Mouse (Mus musculus): ENCODE measurements around the gene Gm10912. TPM values are rescaled to one million over a fixed set of nuclear protein-coding genes. Genes with fewer than 3 reads are reported as not detected.
"Not testable (repeated sequence)": the region's sequence is repeated elsewhere in the genome, so short reads cannot be mapped to it uniquely, and the experiment has no call there.

Gm10912 gene
- under 1 TPM in 1 of 2 experiments, not detected in 1; 0.17 TPM for total RNA-seq (2021)

DNA sequence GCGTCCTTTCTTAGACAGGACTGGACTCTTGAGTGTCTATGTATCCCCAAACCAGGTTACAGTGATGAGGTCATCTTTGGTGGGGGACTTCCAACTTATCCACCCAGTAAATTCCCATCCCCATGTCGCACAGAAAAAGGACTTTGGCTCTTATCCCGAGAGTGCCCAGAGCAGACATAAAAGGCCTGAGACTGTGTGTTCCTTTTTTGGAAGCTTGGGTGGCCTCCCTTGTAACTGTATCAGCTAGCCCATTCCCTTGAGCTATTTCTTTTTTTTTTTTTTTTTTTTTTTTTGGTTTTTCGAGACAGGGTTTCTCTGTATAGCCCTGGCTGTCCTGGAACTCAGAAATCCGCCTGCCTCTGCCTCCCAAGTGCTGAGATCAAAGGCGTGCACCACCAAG lies at the start of gene Gm10912:
Gene Gm10912, plus strand, starts transcription at position 301 of the 400 bp plus-strand sequence.
- intact Hi-C loops (cut with DNase I); DNase-seq: not testable (repeated sequence)

DNA sequence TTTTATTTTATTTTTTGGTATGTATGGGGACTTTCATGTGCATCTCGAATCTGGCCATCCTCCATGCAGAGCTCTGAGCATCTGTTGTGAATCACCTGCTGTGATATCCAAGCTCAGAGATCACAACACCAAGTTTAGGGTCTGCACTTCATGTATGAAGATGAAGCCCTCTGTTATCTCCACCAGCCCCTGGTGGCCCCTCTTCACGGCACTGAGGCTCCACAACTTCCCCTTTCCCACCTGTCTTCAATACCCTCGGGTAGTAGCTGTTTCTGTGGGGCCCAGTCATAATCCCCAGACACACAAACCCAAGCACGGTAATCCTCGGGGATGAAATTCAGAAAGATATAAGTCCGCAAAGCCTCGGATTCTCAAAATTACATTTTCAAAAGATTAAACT lies 42.5 kb upstream of the Gm10912 start:
- no peak for DNase-seq
- intact Hi-C loops (cut with DNase I): loop anchor here (10.0 kb wide), 1 partner anchor 472 kb away; the partner anchor contains the start of gene Hipk3

DNA sequence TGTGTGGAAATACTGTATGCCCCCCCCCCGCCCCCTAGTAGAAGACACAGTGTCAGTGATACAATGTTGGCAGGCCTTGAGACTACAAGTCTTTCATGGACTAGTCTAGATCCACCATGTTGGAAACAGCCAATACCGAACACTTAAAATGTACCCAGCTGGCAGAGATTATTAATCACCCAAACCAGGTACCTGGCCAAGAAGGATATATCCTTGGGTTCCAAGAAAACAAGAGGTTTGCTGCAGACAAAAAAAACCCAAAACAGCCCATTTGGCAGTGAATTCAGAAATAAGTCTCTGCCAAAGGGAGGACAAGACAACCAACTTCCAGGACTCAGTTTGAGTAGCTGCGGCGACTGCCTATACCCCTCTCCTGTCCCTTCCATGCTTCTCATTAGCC lies 41.0 kb upstream of the Gm10912 start:
- DNase-seq: no peak
- intact Hi-C loops (cut with DNase I): loop anchor here (10.0 kb wide), 1 partner anchor 470 kb away; the partner anchor contains the start of gene Hipk3

DNA sequence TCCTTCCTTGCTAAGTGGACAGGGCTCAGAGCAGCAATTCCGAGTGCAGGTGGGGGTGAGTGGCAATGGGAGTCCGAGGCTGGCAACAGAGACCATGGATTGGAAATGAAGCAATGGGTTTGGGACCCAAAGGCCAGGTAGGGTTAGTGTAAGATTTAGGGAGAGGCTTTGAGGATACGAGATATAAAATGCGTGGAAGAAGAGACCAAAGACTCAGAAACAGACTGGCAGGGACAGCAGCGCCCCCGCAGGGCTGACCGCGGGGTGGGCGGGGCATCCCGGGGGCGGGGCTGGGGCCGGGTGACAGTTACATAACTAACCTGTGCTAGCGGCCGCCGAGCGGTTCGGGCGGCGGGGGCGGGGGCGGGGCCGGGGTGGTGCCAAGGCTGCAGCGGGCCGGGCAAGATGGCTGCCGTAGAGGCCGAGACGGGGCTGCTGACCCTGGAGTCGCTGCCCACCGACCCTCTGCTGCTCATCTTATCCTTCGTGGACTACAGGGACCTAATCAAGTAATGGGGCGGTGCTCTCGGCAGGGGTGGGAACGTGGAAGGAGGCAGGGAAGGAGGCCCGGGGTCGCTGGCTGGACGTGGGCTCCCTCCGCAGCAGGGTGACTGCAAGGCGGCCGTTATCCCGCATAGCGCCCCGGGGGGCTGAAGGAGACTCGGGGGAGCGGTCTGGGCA lies 38.0 kb upstream of the Gm10912 start, which contains the start of gene Fbxo3:
Gene Fbxo3, plus strand, starts transcription at position 264 of the 681 bp plus-strand sequence.
- intact Hi-C loops (cut with DNase I): loop anchor here (10.0 kb wide), 1 partner anchor 467 kb away; the partner anchor contains the start of gene Hipk3

DNA sequence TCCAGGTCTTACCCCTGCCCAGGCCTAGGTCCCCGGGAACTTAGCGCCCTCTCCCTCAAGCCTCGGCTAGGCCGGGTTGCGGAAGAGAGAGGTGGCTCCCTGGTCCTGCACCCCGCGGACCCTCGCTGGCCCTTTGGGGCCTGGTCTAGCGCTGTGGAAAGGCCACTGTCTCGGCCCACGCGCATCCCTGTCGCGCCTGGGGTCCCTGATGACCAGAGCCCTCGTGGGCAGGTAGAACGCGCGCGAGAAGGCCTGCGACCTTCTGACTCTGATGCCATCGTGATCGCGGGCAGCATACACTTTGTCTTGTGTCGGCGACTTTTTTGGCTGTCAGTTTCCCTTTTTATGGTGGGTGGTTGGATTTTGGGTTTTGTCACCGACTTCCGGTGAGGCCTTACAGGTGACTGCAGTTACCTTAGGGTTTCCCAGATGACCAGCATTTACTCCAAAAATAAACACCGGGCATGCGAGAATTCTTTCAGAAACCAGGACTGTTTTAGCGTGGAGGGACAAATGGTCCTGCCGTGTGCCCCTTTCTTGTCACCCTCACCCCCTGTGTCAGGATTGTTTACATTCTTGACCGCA lies 37.4 kb upstream of the Gm10912 start, which contains the start of gene 4931422A03Rik:
Gene 4931422A03Rik, minus strand, starts transcription at position 223 of the 585 bp plus-strand sequence.
- intact Hi-C loops (cut with DNase I): loop anchor here (10.0 kb wide), 1 partner anchor 467 kb away; the partner anchor contains the start of gene Hipk3
- DNase-seq: no peak

More for the DNA sequence above, 38.0 kb upstream of the Gm10912 start, which contains the start of gene Fbxo3:
- peak; percentile 82 to 85 for DNase-seq

DNA sequence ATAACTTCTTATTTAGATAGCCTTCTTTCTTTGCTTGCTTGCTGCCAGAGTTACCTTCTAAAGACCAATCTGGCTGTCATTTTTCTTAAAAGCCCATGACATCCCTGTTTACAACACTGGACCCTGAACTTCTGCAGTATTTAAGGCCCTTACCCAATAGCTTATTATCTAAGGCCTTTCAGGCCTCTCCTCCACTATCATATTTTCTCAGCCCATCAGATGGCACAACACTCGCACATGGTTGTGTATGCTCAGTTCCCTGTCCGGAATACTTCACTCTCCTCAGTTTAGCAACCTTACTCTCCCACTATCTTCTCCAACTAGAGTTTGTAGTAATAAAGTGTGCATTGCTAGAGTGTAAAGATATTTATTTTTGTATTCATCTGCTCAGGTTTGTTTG lies 36.6 kb upstream of the Gm10912 start:
- no peak for DNase-seq
- intact Hi-C loops (cut with DNase I): loop anchor here (10.0 kb wide), 1 partner anchor 466 kb away; the partner anchor contains the start of gene Hipk3

DNA sequence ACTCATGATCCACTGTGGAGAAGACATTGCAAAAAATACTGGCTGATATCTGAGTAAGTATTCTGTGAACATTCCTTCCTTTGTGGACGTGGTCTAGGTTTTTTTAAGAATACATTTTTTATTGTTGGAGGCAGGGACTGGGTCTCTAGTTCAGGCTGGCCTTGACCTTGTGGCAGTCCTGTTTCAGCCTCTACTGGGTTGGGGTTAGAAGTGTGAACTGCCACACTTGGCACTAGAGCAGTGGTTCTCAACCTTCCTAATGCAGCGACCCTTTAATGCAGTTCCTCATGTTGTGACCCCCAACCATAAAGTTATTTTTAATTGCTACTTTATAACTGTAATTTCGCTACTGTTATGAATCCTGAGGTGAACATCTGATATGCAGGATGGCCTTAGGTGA lies 35.2 kb upstream of the Gm10912 start:
- intact Hi-C loops (cut with DNase I): loop anchor here (10.0 kb wide), 1 partner anchor 554 kb away; no protein-coding TSS in a partner anchor
- no peak for DNase-seq

DNA sequence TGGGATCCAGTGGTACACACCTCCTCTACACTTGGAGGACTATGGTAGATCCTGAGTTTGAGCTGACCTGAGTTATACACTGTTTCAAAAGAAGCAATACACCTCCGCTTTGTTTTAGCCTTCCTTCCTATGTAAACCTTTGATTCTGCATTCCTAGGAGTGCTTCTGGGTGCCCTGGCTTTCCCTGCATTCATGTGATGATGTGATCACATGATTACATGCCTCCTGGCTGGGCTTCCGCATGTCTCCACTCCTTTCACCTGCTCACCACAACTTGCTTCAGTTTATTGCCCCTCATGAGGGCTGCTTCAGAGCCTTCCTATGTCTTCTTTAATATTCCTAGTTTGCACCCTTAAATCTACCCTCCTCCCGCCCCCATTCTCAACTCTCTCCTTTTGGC lies 33.6 kb upstream of the Gm10912 start:
- intact Hi-C loops (cut with DNase I): loop anchor here (10.0 kb wide), 1 partner anchor 553 kb away; no protein-coding TSS in a partner anchor
- DNase-seq: no peak

DNA sequence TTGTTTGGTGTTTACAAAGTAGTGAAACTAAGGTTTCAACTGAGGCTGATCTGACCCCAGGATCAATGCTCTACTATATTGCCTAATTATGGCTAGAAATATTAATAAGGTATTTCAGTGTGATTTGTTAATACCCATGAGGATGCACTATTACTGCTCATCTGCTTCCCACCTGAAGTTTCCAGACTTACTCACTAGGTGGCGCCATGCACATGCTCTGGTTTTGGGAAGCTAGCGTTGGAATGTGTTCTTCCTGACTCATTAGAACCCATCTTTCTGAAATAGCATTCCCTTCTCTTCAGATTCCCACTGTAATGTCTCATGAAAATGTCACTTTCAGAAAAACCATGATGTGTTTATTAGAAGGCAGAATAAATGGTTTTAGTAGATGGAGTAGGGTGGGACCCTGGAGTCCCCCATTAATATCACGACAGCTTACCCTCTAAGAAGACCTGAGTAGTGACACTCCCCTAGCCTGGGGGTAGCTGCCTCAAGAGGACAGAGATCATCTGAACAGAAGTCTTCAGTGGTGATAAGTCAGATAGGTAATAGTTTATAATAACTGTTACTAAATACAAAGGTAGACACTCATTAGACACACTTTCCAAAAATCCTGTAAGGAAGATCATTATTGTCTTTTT lies 30.7 kb upstream of the Gm10912 start:
- DNase-seq: peak; percentile 65 to 70
- intact Hi-C loops (cut with DNase I): loop anchor here (2.0 to 10.0 kb wide), 2 partner anchors 62 to 550 kb away; no protein-coding TSS in a partner anchor

DNA sequence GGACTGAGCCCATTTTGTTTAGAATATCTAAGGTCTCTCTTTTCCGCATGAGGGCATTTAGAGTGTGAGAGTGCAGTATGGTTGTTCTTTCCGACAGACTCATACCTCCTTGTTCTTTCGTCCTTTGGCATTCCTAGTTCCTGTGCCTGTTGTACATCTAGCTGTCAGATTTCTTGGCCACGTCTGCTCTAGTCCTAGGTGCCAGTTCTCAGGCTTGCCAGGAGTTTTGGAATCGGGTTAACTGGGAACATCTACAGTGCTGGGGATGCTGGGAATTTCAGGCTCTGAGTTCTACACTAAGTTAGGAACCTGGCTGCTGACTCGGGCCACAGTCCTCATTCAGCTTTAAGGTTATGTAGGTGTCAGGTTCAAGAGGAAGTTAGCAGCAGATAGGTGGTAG lies 30.0 kb upstream of the Gm10912 start:
- DNase-seq: peak; percentile 14 to 30
- intact Hi-C loops (cut with DNase I): loop anchor here (2.0 to 10.0 kb wide), 2 partner anchors 61 to 549 kb away; no protein-coding TSS in a partner anchor

DNA sequence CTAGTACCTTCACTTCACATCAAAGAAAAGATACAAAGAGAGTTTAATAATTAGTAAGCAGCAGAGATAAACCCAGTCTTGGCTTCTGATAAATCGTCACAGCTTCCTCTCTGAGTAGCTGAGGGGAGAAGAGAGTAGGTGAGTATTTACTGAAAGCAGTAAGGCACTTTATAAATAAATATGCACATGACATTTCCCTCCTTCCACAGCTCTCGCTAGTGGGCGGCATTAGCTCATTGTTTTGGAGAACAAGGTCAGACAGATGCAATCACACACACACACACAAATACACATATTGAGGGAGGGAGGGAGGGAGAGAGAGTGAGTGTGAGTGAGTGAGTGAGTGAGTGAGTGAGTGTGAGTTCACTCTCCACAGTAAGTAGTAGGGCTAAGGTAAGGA lies 29.3 kb upstream of the Gm10912 start:
- DNase-seq: no peak
- intact Hi-C loops (cut with DNase I): loop anchor here (10.0 kb wide), 1 partner anchor 548 kb away; no protein-coding TSS in a partner anchor

DNA sequence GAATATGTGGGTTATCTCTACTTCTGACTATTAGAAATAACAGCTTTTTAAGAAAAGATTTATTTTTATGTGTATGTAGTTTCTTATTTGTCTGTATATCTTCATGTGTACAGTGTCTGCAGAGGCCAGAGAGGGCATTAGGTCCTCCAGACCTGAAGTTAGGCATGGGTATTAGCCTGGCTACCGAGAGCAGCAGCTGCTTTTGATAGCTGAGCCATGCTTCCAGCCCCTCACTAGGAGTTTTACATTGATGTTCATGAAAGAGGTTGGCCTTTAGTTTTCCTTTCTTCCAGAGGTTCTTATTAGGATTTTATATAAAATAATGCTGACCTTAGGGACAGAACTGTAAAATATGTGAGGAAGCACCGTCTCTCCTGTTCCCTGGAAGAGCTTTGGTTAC lies 27.4 kb upstream of the Gm10912 start:
- no peak for DNase-seq
- intact Hi-C loops (cut with DNase I): loop anchor here (10.0 kb wide), 1 partner anchor 547 kb away; no protein-coding TSS in a partner anchor

DNA sequence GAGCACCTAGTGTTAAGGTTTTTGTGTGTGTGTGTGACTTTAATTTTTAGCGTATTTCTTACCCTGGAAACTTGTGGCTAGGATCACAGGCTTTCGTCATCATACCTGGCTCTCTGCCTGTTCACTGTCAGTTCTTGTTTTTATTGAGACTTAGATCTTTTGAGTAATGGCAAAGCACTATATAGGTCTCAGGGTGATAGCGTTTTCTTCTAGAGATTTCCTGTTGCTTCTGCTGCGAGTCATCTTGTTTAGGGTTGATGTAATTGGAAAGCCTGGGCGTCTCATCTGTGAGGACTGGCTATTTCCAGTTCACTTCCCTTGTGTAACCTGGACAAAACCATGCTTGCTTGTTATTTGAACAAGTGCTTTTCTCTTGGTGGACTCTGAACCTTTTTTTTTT lies 24.0 kb upstream of the Gm10912 start:
- intact Hi-C loops (cut with DNase I): loop anchor here (5.0 kb wide), 2 partner anchors 81 to 391 kb away; partner anchors contain the start of gene A930018P22Rik
- DNase-seq: no peak

DNA sequence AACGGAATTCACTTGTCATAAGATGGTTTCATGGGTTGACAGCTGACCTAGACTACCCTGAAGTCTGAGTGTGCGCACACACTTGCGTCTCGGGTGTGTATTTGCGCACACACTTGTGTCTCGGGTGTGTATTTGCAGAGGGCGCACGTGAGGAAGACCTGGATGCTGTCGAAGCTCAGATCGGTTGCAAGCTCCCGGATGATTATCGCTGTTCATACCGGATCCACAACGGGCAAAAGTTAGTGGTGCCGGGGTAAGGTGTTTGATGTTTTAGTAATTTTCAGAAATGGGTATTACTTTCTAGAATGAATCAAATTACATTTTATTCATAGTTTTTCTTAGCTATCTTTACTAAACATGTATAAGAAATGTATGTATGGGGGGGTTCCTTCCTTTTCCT lies 22.9 kb upstream of the Gm10912 start:
- intact Hi-C loops (cut with DNase I): loop anchor here (5.0 kb wide), 2 partner anchors 80 to 390 kb away; partner anchors contain the start of gene A930018P22Rik
- no peak for DNase-seq

DNA sequence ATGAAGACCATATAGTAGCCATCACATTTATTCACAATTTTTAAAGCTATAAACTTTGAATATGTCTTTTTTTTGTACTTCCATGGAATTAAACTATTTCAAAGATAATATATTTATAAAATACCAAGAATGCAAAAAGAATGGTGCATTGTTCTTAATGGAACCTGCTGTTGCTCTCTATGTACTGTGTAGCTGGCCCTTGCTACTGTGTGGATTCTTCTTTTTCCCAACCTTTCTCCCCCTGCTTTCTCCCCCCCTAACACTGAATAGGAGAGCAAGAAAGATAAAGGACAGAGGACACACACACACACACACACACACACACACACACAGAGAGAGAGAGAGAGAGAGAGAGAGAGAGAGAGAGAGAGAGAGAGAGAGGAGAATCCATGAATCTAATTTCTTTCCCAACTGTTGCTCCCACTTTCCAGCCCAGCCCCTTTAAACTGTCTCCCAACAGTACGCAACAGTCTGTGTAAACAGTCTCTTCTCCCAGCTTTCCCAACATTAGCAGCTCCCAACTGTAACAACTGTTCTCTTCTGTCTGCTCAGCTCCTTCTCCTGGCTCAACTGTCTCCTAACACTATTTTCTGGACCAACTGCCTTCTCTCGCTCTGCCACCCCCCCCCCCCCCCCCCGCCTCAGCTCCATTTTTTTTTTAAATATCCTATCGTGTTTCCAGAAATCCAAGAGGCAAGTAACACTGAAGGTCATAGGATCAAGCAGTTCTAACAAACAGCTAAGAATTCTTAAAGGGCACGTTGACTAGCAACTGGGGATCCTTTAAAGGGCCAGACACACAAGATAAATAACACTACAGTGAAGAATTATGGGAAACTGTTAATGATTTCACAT lies 21.8 kb upstream of the Gm10912 start:
- intact Hi-C loops (cut with DNase I): loop anchor here (5.0 kb wide), 2 partner anchors 78 to 388 kb away; partner anchors contain the start of gene A930018P22Rik
- DNase-seq: no peak

DNA sequence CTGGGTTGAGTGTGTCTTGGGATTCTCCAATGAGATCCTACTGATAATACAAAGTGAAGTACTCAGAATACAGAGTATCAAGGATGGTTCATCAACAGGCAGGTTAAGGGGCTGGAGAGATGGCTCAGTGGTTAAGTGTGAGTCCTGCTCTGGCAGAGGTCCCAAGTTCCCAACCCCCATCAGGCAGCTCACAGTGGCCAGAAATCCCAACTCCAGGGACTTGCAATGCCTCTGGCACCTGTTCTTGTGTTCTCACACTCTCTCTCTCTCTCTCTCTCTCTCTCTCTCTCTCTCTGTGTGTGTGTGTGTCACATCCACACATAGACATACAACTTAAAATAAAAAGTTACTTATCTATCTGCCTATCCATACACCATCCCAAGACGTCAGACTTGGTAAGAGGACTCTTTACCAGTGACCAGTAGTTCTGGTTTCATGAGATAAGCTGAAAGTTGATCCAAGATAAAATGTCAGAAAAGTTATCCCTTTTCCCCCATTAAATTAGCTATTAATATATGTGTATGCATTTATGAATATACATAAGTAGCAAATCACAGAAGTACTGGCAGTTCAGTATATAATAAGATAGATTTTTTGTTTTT lies 21.0 kb upstream of the Gm10912 start:
- intact Hi-C loops (cut with DNase I): loop anchor here (5.0 kb wide), 2 partner anchors 78 to 388 kb away; partner anchors contain the start of gene A930018P22Rik
- no peak for DNase-seq

DNA sequence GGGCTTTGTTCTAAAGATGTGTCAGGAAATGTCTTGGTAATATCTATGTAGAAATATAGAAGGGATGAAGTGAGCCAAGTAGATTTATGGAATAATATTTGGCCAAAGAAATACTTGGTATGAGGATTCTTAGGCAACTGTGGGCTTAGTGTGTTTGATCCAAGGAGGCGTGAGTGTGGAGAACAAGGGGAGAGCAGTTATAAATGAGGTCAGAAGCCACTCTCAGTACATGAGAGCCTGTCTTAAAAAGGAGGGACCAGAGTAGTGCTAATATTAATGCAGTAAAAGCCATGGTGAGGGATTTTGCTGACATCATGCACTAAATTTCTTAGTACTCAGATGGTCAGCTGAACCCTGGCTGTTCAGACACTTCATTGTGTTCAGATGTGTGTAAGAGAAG lies 7.2 kb upstream of the Gm10912 start:
- intact Hi-C loops (cut with DNase I): no loop called here
- no peak for DNase-seq

DNA sequence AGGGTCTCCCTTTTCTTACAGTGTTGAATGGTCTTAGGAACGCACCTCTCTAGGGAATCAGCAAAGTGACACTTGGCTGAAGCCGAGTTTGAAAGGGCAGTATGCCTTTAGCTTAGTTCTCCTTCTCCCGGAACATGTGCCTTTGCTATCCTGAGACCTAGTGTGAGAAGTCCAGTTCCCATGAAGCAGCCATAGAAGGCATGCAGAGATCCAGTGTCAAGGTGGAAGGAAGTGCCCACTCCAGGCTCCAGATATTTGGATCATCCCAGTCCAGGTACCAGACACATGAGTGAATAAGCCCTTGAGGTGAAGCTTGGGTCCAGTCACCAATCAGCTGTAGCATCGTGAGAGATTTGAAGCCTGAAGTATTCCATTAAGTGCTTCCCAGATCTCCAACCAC lies 6.7 kb upstream of the Gm10912 start:
- intact Hi-C loops (cut with DNase I): no loop called here

DNA sequence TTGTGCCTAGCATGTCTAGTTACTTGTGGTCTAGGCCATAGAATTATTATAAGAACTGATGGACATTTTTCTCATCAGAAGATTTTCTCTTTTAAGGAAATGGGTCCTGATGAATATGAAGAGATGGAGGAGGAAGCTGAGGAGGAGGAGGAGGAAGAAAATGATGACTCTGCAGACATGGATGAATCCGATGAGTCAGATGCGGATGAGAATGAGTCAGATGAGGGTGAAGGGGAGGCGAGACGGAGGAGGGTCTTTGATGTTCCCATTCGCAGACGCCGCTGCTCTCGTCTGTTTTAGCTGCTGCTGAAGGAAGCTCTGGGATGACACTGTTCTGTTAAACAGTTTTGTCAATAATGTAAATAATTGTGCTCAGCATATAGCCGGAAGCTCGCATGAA lies 5.8 kb upstream of the Gm10912 start:
- intact Hi-C loops (cut with DNase I): no loop called here
- no peak for DNase-seq

More for the DNA sequence above, 6.7 kb upstream of the Gm10912 start:
- DNase-seq: no peak

Measured in heart, postnatal 36 days (tissue).